Mouse (Mus musculus): ENCODE results near the gene Olfr1085. TPM values are rescaled to one million over a fixed set of nuclear protein-coding genes. Genes with fewer than 3 reads are reported as not detected.

Olfr1085 gene
- not detected for polyA plus RNA-seq (2014; fragmentation: Illumina TruSeq; extraction: RNeasy Lipid Tissue Mini Kit (QIAGEN cat#74804); ENCODE audit: low read depth, low replicate concordance)

GRCm38 (mm10) chr2:86661919-86662318, at the start of gene Olfr1085:
TSS of gene Olfr1085 (minus strand) at chr2:86662019.

GRCm38 (mm10) chr2:86698295-86698694, 36.5 kb upstream of the Olfr1085 start, which contains the start of gene Olfr1087:
TSS of gene Olfr1087 (minus strand) at chr2:86698395.

GRCm38 (mm10) chr2:86679992-86680391, 18.2 kb upstream of the Olfr1085 start, which contains the start of gene Olfr1086:
TSS of gene Olfr1086 (minus strand) at chr2:86680092.

GRCm38 (mm10) chr2:86639625-86640024, 22.2 kb downstream of the Olfr1085 start, which contains the start of gene Olfr1084:
TSS of gene Olfr1084 (minus strand) at chr2:86639725.

Other genes with a start within 250 kb of the Olfr1085 start
- not detected for gene Olfr1061, start 248.0 kb downstream of the Olfr1085 start, polyA plus RNA-seq (2014; fragmentation: Illumina TruSeq; extraction: RNeasy Lipid Tissue Mini Kit (QIAGEN cat#74804); ENCODE audit: low read depth, low replicate concordance)
- not detected for gene Olfr1062, start 235.3 kb downstream of the Olfr1085 start, polyA plus RNA-seq (2014; fragmentation: Illumina TruSeq; extraction: RNeasy Lipid Tissue Mini Kit (QIAGEN cat#74804); ENCODE audit: low read depth, low replicate concordance)
- gene Olfr1065, start 211.4 kb downstream of the Olfr1085 start, polyA plus RNA-seq (2014; fragmentation: Illumina TruSeq; extraction: RNeasy Lipid Tissue Mini Kit (QIAGEN cat#74804); ENCODE audit: low read depth, low replicate concordance): not detected
- not detected for gene Olfr1066, start 205.8 kb downstream of the Olfr1085 start, polyA plus RNA-seq (2014; fragmentation: Illumina TruSeq; extraction: RNeasy Lipid Tissue Mini Kit (QIAGEN cat#74804); ENCODE audit: low read depth, low replicate concordance)
- gene Olfr228, start 174.6 kb downstream of the Olfr1085 start, polyA plus RNA-seq (2014; fragmentation: Illumina TruSeq; extraction: RNeasy Lipid Tissue Mini Kit (QIAGEN cat#74804); ENCODE audit: low read depth, low replicate concordance): not detected
- not detected for gene Olfr1076, start 153.6 kb downstream of the Olfr1085 start, polyA plus RNA-seq (2014; fragmentation: Illumina TruSeq; extraction: RNeasy Lipid Tissue Mini Kit (QIAGEN cat#74804); ENCODE audit: low read depth, low replicate concordance)
- not detected for gene Olfr1079, start 119.5 kb downstream of the Olfr1085 start, polyA plus RNA-seq (2014; fragmentation: Illumina TruSeq; extraction: RNeasy Lipid Tissue Mini Kit (QIAGEN cat#74804); ENCODE audit: low read depth, low replicate concordance)
- not detected for gene Olfr1080, start 103.8 kb downstream of the Olfr1085 start, polyA plus RNA-seq (2014; fragmentation: Illumina TruSeq; extraction: RNeasy Lipid Tissue Mini Kit (QIAGEN cat#74804); ENCODE audit: low read depth, low replicate concordance)
- not detected for gene Olfr1082, start 63.1 kb downstream of the Olfr1085 start, polyA plus RNA-seq (2014; fragmentation: Illumina TruSeq; extraction: RNeasy Lipid Tissue Mini Kit (QIAGEN cat#74804); ENCODE audit: low read depth, low replicate concordance)
- gene Olfr1084, start 22.3 kb downstream of the Olfr1085 start, polyA plus RNA-seq (2014; fragmentation: Illumina TruSeq; extraction: RNeasy Lipid Tissue Mini Kit (QIAGEN cat#74804); ENCODE audit: low read depth, low replicate concordance): not detected
- not detected for gene Olfr1086, start 18.1 kb upstream of the Olfr1085 start, polyA plus RNA-seq (2014; fragmentation: Illumina TruSeq; extraction: RNeasy Lipid Tissue Mini Kit (QIAGEN cat#74804); ENCODE audit: low read depth, low replicate concordance)
- gene Olfr1087, start 36.4 kb upstream of the Olfr1085 start, polyA plus RNA-seq (2014; fragmentation: Illumina TruSeq; extraction: RNeasy Lipid Tissue Mini Kit (QIAGEN cat#74804); ENCODE audit: low read depth, low replicate concordance): not detected
- gene Olfr1089, start 71.7 kb upstream of the Olfr1085 start, polyA plus RNA-seq (2014; fragmentation: Illumina TruSeq; extraction: RNeasy Lipid Tissue Mini Kit (QIAGEN cat#74804); ENCODE audit: low read depth, low replicate concordance): not detected
- not detected for gene Olfr1090, start 97.0 kb upstream of the Olfr1085 start, polyA plus RNA-seq (2014; fragmentation: Illumina TruSeq; extraction: RNeasy Lipid Tissue Mini Kit (QIAGEN cat#74804); ENCODE audit: low read depth, low replicate concordance)
- not detected for gene Olfr1093, start 120.5 kb upstream of the Olfr1085 start, polyA plus RNA-seq (2014; fragmentation: Illumina TruSeq; extraction: RNeasy Lipid Tissue Mini Kit (QIAGEN cat#74804); ENCODE audit: low read depth, low replicate concordance)
- gene Olfr141, start 148.0 kb upstream of the Olfr1085 start, polyA plus RNA-seq (2014; fragmentation: Illumina TruSeq; extraction: RNeasy Lipid Tissue Mini Kit (QIAGEN cat#74804); ENCODE audit: low read depth, low replicate concordance): not detected
- gene Olfr1094, start 162.6 kb upstream of the Olfr1085 start, polyA plus RNA-seq (2014; fragmentation: Illumina TruSeq; extraction: RNeasy Lipid Tissue Mini Kit (QIAGEN cat#74804); ENCODE audit: low read depth, low replicate concordance): not detected
- not detected for gene Olfr1095, start 189.7 kb upstream of the Olfr1085 start, polyA plus RNA-seq (2014; fragmentation: Illumina TruSeq; extraction: RNeasy Lipid Tissue Mini Kit (QIAGEN cat#74804); ENCODE audit: low read depth, low replicate concordance)
- gene Gm13723, start 212.8 kb upstream of the Olfr1085 start, polyA plus RNA-seq (2014; fragmentation: Illumina TruSeq; extraction: RNeasy Lipid Tissue Mini Kit (QIAGEN cat#74804); ENCODE audit: low read depth, low replicate concordance): not detected
- gene Olfr1097, start 230.2 kb upstream of the Olfr1085 start, polyA plus RNA-seq (2014; fragmentation: Illumina TruSeq; extraction: RNeasy Lipid Tissue Mini Kit (QIAGEN cat#74804); ENCODE audit: low read depth, low replicate concordance): not detected